Mouse (Mus musculus): ENCODE results near the gene Tnp2.
"Not testable (repeated sequence)": the region's sequence is repeated elsewhere in the genome, so short reads cannot be mapped to it uniquely, and the experiment has no call there.

The Tnp2 gene

GRCm38 (mm10) chr16:10788271-10788670, at the start of gene Tnp2:
Gene Tnp2 (minus strand): TSS chr16:10788660.
- no peak for DNase-seq

- no peak for DNase-seq
These were observed 49.4 kb upstream of the Tnp2 start for GRCm38 (mm10) chr16:10837903-10838302.

GRCm38 (mm10) chr16:10837250-10837649, 48.8 kb upstream of the Tnp2 start:
- DNase-seq, result no peak

GRCm38 (mm10) chr16:10836388-10836787, 47.9 kb upstream of the Tnp2 start:
- DNase-seq, result no peak

GRCm38 (mm10) chr16:10834911-10835587, 46.6 kb upstream of the Tnp2 start, which contains the start of gene Rmi2:
Gene Rmi2 (plus strand): TSS chr16:10835059.
- DNase-seq, result peak; percentile 89 to 95

GRCm38 (mm10) chr16:10834542-10834910, 46.1 kb upstream of the Tnp2 start:
- no peak for DNase-seq

GRCm38 (mm10) chr16:10828461-10828805, 40.0 kb upstream of the Tnp2 start:
- DNase-seq, result peak; percentile 33 to 64

- no peak for DNase-seq
These were observed 39.5 kb upstream of the Tnp2 start for GRCm38 (mm10) chr16:10827766-10828460.

GRCm38 (mm10) chr16:10827269-10827668, 38.8 kb upstream of the Tnp2 start:
- no peak for DNase-seq

- no peak for DNase-seq
These were observed 37.4 kb upstream of the Tnp2 start for GRCm38 (mm10) chr16:10825840-10826239.

- no peak for DNase-seq
These were observed 36.1 kb upstream of the Tnp2 start for GRCm38 (mm10) chr16:10824536-10824935.

GRCm38 (mm10) chr16:10821387-10821786, 32.9 kb upstream of the Tnp2 start:
- no peak for DNase-seq

- DNase-seq, result no peak
These were observed 31.5 kb upstream of the Tnp2 start for GRCm38 (mm10) chr16:10819966-10820365.

- DNase-seq, result no peak
These were observed 30.2 kb upstream of the Tnp2 start for GRCm38 (mm10) chr16:10818579-10819135.

- no peak for DNase-seq
These were observed 26.4 kb upstream of the Tnp2 start for GRCm38 (mm10) chr16:10814864-10815263.

GRCm38 (mm10) chr16:10813726-10814125, 25.3 kb upstream of the Tnp2 start:
- DNase-seq, result no peak

GRCm38 (mm10) chr16:10812865-10813371, 24.5 kb upstream of the Tnp2 start, which contains the start of gene Gm11172:
Gene Gm11172 (plus strand): TSS chr16:10812915.
- DNase-seq, result no peak

GRCm38 (mm10) chr16:10810376-10810775, 21.9 kb upstream of the Tnp2 start:
- no peak for DNase-seq

GRCm38 (mm10) chr16:10805789-10806527, 17.5 kb upstream of the Tnp2 start, which contains the start of gene Prm1:
Gene Prm1 (minus strand): TSS chr16:10805839.
- DNase-seq, result no peak

- not testable (repeated sequence) for DNase-seq
These were observed 14.0 kb upstream of the Tnp2 start for GRCm38 (mm10) chr16:10802420-10802819.

- no peak for DNase-seq
These were observed 7.6 kb upstream of the Tnp2 start, which contains the start of gene Prm2 for GRCm38 (mm10) chr16:10796034-10796433. Gene Prm2 (minus strand): TSS chr16:10796134.

- DNase-seq, result no peak
These were observed 2.2 kb upstream of the Tnp2 start, which contains the start of gene Prm3 for GRCm38 (mm10) chr16:10790702-10791101. Gene Prm3 (minus strand): TSS chr16:10790914.

- no peak for DNase-seq
These were observed 406 bp upstream of the Tnp2 start for GRCm38 (mm10) chr16:10788866-10789265.
